In the genomic region with DNA sequence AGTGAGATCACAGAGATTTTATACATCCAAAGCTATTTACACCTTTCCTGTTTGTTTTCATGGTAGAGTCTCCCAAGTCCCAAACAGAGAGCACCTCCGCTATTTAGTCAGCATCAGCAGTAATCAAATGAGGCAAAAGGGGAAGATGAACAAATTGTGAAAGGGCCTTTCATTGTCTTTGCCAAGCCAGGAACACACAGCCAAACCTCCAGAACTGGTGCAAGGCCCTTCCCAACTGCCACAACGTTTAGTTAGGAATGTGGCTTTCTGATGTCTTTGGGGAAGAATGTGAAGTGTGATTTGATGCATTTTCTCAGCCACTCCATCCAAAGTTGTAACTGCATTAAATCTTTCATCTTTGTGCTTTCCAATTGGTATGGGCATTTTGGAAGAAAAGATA, we compare ENCODE assay signal across 21 mouse cellular contexts.
DNase-seq lines count a peak whose midpoint lies in the region; ATAC-seq and TF ChIP-seq lines count a peak whose summit lies in the region.
"Had no signal": no experiment of that assay in that cellular context is flagged by ENCODE, and none has a peak within 500 bp of the region (broad histone marks: within the 10 kb centered on the region; RNA-seq: fewer than 3 reads in every experiment).

No protein-coding gene starts in this region.

- no peaks in the 10 kb centered on the region for H3K36me3 ChIP-seq in forebrain, postnatal 0 days (ENCODE audit: insufficient read depth)
- H3K36me3 ChIP-seq in forebrain, embryonic 15.5 days: no peaks in the 10 kb centered on the region
- no peaks in the 10 kb centered on the region for H3K36me3 ChIP-seq in hindbrain, embryonic 16.5 days (ENCODE audit: control insufficient read depth, insufficient read depth, low read length)
- H3K36me3 ChIP-seq: embryonic facial prominence, embryonic 10.5 days; embryonic facial prominence, embryonic 12.5 days; forebrain, embryonic 10.5 days; forebrain, embryonic 12.5 days had no signal

- no peak overlapping the region for H3K4me3 ChIP-seq in forebrain, postnatal 0 days (ENCODE audit: low read depth, low read length)
- no peak overlapping the region for H3K4me3 ChIP-seq in forebrain, embryonic 15.5 days
- no peak overlapping the region for H3K4me3 ChIP-seq in hindbrain, embryonic 16.5 days (ENCODE audit: low read length)
- H3K4me3 ChIP-seq: embryonic facial prominence, embryonic 10.5 days; embryonic facial prominence, embryonic 12.5 days; forebrain, embryonic 10.5 days; forebrain, embryonic 12.5 days had no signal

- H3K9me3 ChIP-seq in forebrain, postnatal 0 days (ENCODE audit: low read length): no peaks in the 10 kb centered on the region
- H3K9me3 ChIP-seq in forebrain, embryonic 15.5 days: no peaks in the 10 kb centered on the region
- H3K9me3 ChIP-seq in hindbrain, embryonic 16.5 days (ENCODE audit: control insufficient read depth, low read length): no peaks in the 10 kb centered on the region
- H3K9me3 ChIP-seq: embryonic facial prominence, embryonic 10.5 days; embryonic facial prominence, embryonic 12.5 days; forebrain, embryonic 10.5 days; forebrain, embryonic 12.5 days had no signal

- H3K27me3 ChIP-seq in forebrain, postnatal 0 days (ENCODE audit: insufficient read depth, low read length): no peaks in the 10 kb centered on the region
- H3K27me3 ChIP-seq in forebrain, embryonic 15.5 days: no peaks in the 10 kb centered on the region
- H3K27me3 ChIP-seq in hindbrain, embryonic 16.5 days (replicated peaks; ENCODE audit: control insufficient read depth, insufficient read depth, low read length): no peaks in the 10 kb centered on the region
- H3K27me3 ChIP-seq: embryonic facial prominence, embryonic 12.5 days; forebrain, embryonic 12.5 days had no signal

- peak; percentile 11 for DNase-seq in adrenal gland, postnatal 14 days
- DNase-seq in adrenal gland, adult 18-20 months (ENCODE audit: low spot score in 2 of 2): no peak
- no peak for DNase-seq in forebrain, postnatal 0 days
- peak; percentile 5 for DNase-seq in fibroblast of lung, adult 2 months (ENCODE audit: low read depth)
- DNase-seq in lung, postnatal 10 days: no peak
- DNase-seq: adrenal gland, adult 8-10 months; adrenal gland, postnatal 36 days; cerebellum, adult 11-12 months; cerebellum, adult 2 months; cerebellum, adult 9-11 months; cerebellum, postnatal 25 days had no signal

- H3K9ac ChIP-seq in forebrain, postnatal 0 days: no peak overlapping the region
- H3K9ac ChIP-seq in forebrain, embryonic 15.5 days (replicated peaks): no peak overlapping the region
- no peak overlapping the region for H3K9ac ChIP-seq in hindbrain, embryonic 16.5 days (ENCODE audit: low read depth, low read length)
- H3K9ac ChIP-seq: embryonic facial prominence, embryonic 12.5 days; forebrain, embryonic 12.5 days had no signal

- 51% methylated on average over 2 of the region's 2 CpGs for WGBS in forebrain, postnatal 0 days
- 55% methylated on average over 2 of the region's 2 CpGs for WGBS in forebrain, embryonic 15.5 days
- WGBS in hindbrain, embryonic 16.5 days: 65% methylated on average over 2 of the region's 2 CpGs

- H3K27ac ChIP-seq in forebrain, postnatal 0 days (ENCODE audit: low read depth, low read length): no peak overlapping the region
- no peak overlapping the region for H3K27ac ChIP-seq in forebrain, embryonic 15.5 days (replicated peaks)
- no peak overlapping the region for H3K27ac ChIP-seq in hindbrain, embryonic 16.5 days (ENCODE audit: low read depth, low read length)
- H3K27ac ChIP-seq: embryonic facial prominence, embryonic 10.5 days; embryonic facial prominence, embryonic 12.5 days; forebrain, embryonic 10.5 days; forebrain, embryonic 12.5 days had no signal

- no peaks in the 10 kb centered on the region for H3K4me1 ChIP-seq in forebrain, postnatal 0 days (ENCODE audit: insufficient read depth)
- no peaks in the 10 kb centered on the region for H3K4me1 ChIP-seq in forebrain, embryonic 15.5 days
- H3K4me1 ChIP-seq in hindbrain, embryonic 16.5 days (ENCODE audit: control insufficient read depth, insufficient read depth, low read depth, low read length): no peaks in the 10 kb centered on the region
- H3K4me1 ChIP-seq: embryonic facial prominence, embryonic 10.5 days; embryonic facial prominence, embryonic 12.5 days; forebrain, embryonic 10.5 days; forebrain, embryonic 12.5 days had no signal

- peak; percentile 36; the same call in 1 of the 2 replicates for ATAC-seq in forebrain, postnatal 0 days
- no peak for ATAC-seq in forebrain, embryonic 15.5 days (replicated peaks)
- ATAC-seq in megakaryocyte progenitor cell, adult 5-6 weeks (replicated peaks; ENCODE audit: poor library complexity): peak; percentile 75
- ATAC-seq in hindbrain, embryonic 16.5 days: no peak
- ATAC-seq: activated CD4-positive, CD25-positive, alpha-beta regulatory T cell, adult 4 months; forebrain, embryonic 14.5 days; Patski had no signal

- no peak overlapping the region for H3K4me2 ChIP-seq in forebrain, postnatal 0 days (ENCODE audit: low read depth)
- no peak overlapping the region for H3K4me2 ChIP-seq in forebrain, embryonic 15.5 days (replicated peaks)
- no peak overlapping the region for H3K4me2 ChIP-seq in hindbrain, embryonic 16.5 days (ENCODE audit: low read length)
- H3K4me2 ChIP-seq: embryonic facial prominence, embryonic 12.5 days; forebrain, embryonic 12.5 days had no signal

- TF ChIP-seq CTCF in forebrain, postnatal 0 days (IDR thresholded peaks at IDR 0.05; ENCODE audit: low read depth): no peak

Comparison
In these comparisons a context has a peak if more than half of its experiments do, and no peak if none do; other contexts are left out.
1. DNase-seq: peak in adrenal gland, postnatal 14 days (single experiment) and fibroblast of lung, adult 2 months (single experiment); none in adrenal gland, adult 18-20 months (0 of 2), forebrain, postnatal 0 days (single experiment) and lung, postnatal 10 days (single experiment).
2. ATAC-seq: peak in forebrain, postnatal 0 days (single experiment) and megakaryocyte progenitor cell, adult 5-6 weeks (single experiment); none in forebrain, embryonic 15.5 days (single experiment) and hindbrain, embryonic 16.5 days (single experiment).